Mouse (Mus musculus): ENCODE results near the gene Ffar3. TPM values are rescaled to one million over a fixed set of nuclear protein-coding genes. Genes with fewer than 3 reads are reported as not detected.
"Not testable (repeated sequence)": the region's sequence is repeated elsewhere in the genome, so short reads cannot be mapped to it uniquely, and the experiment has no call there.

The Ffar3 gene
- total and polyA plus RNA-seq, 3 experiments, result not detected

GRCm38 (mm10) chr7:30829428-30829827, 26.6 kb downstream of the Ffar3 start:
- in situ Hi-C loops (cut with MboI; ENCODE audit: low pct_ligation_motif_present, low pct_unique_long_range_greater_than_20kb, low sequenced_read_pairs) (no loop called here), dilution Hi-C loops (cut with MboI; ENCODE audit: extremely low pct_ligation_motif_present, extremely low pct_unique_long_range_greater_than_20kb, low sequenced_read_pairs) (no loop called here)
- no peak for TF ChIP-seq MAFK (IDR thresholded peaks at IDR 0.05; ENCODE audit: insufficient replicate concordance, low read length)
- TF ChIP-seq TCF12 (IDR thresholded peaks at IDR 0.05; ENCODE audit: low read depth, low read length), result no peak
- no peak for TF ChIP-seq KAT2A (IDR thresholded peaks at IDR 0.05; ENCODE audit: insufficient replicate concordance, low read length)
- TF ChIP-seq PAX5 (IDR thresholded peaks at IDR 0.05; ENCODE audit: low read length), result no peak
- TF ChIP-seq USF1 (IDR thresholded peaks at IDR 0.05; ENCODE audit: low read depth, low read length), result no peak
- no peak for TF ChIP-seq UBTF (IDR thresholded peaks at IDR 0.05; ENCODE audit: low read depth, low read length)
- TF ChIP-seq EP300 (IDR thresholded peaks at IDR 0.05; ENCODE audit: low read length), result no peak
- Histone ChIP-seq H3K4me1 (ENCODE audit: control insufficient read depth in 1 of 2, insufficient read depth in 2 of 2) (peaks cover 2 to 12% of the 10 kb centered on the region in 2 experiments; a peak in 2 of 4 replicates), H3K4me3 (replicated peaks in 1 of 3; ENCODE audit: low read depth in 2 of 3, low read length in 2 of 3, poor library complexity in 1 of 3) (no peak overlapping the region), H3K4me2 (ENCODE audit: insufficient read depth, low read depth, poor library complexity, severe bottlenecking) (no peak overlapping the region), H3K79me2 (replicated peaks; ENCODE audit: control insufficient read depth, extremely low read depth, insufficient read depth, poor library complexity, severe bottlenecking) (no peaks in the 10 kb centered on the region), H3K9ac (ENCODE audit: insufficient read depth, low read depth) (no peak overlapping the region), H3K27me3 (replicated peaks) (no peaks in the 10 kb centered on the region), H3K9me3 (replicated peaks; ENCODE audit: low read length) (peaks cover 6% of the 10 kb centered on the region), H3K27ac (ENCODE audit: insufficient read depth, low read depth) (no peak overlapping the region), H3K36me3 (replicated peaks in 1 of 2; ENCODE audit: control insufficient read depth in 1 of 2, insufficient read depth in 1 of 2, low read length in 1 of 2) (no peaks in the 10 kb centered on the region)
- DNase-seq (ENCODE audit: extremely low read depth), result no peak

GRCm38 (mm10) chr7:30828871-30829270, 27.1 kb downstream of the Ffar3 start:
- H3K36me3 ChIP-seq (replicated peaks in 1 of 2; ENCODE audit: control insufficient read depth in 1 of 2, insufficient read depth in 1 of 2, low read length in 1 of 2); H3K4me3 ChIP-seq (replicated peaks in 1 of 3; ENCODE audit: low read depth in 2 of 3, low read length in 2 of 3, poor library complexity in 1 of 3); H3K9ac ChIP-seq (ENCODE audit: insufficient read depth, low read depth); dilution Hi-C loops (cut with MboI; ENCODE audit: extremely low pct_ligation_motif_present, extremely low pct_unique_long_range_greater_than_20kb, low sequenced_read_pairs); H3K27me3 ChIP-seq (replicated peaks); H3K4me2 ChIP-seq (ENCODE audit: insufficient read depth, low read depth, poor library complexity, severe bottlenecking); DNase-seq (ENCODE audit: extremely low read depth); H3K9me3 ChIP-seq (replicated peaks; ENCODE audit: low read length); H3K27ac ChIP-seq (ENCODE audit: insufficient read depth, low read depth); H3K79me2 ChIP-seq (replicated peaks; ENCODE audit: control insufficient read depth, extremely low read depth, insufficient read depth, poor library complexity, severe bottlenecking); in situ Hi-C loops (cut with MboI; ENCODE audit: low pct_ligation_motif_present, low pct_unique_long_range_greater_than_20kb, low sequenced_read_pairs): not testable (repeated sequence)
- H3K4me1 ChIP-seq (ENCODE audit: control insufficient read depth in 1 of 2, insufficient read depth in 2 of 2), result peaks cover 2 to 12% of the 10 kb centered on the region in 2 experiments; a peak in 2 of 4 replicates

GRCm38 (mm10) chr7:30826660-30827059, 29.3 kb downstream of the Ffar3 start:
- no peak overlapping the region for H3K9ac ChIP-seq (ENCODE audit: insufficient read depth, low read depth)
- H3K27me3 ChIP-seq (replicated peaks), result no peaks in the 10 kb centered on the region
- no peak overlapping the region for H3K4me3 ChIP-seq (replicated peaks in 1 of 3; ENCODE audit: low read depth in 2 of 3, low read length in 2 of 3, poor library complexity in 1 of 3)
- no peak overlapping the region for H3K27ac ChIP-seq (ENCODE audit: insufficient read depth, low read depth)
- in situ Hi-C loops (cut with MboI; ENCODE audit: low pct_ligation_motif_present, low pct_unique_long_range_greater_than_20kb, low sequenced_read_pairs), result no loop called here
- H3K9me3 ChIP-seq (replicated peaks; ENCODE audit: low read length), result peaks cover 6% of the 10 kb centered on the region
- peaks cover 2 to 17% of the 10 kb centered on the region in 2 experiments; a peak in 2 of 4 replicates for H3K4me1 ChIP-seq (ENCODE audit: control insufficient read depth in 1 of 2, insufficient read depth in 2 of 2)
- H3K4me2 ChIP-seq (ENCODE audit: insufficient read depth, low read depth, poor library complexity, severe bottlenecking), result no peak overlapping the region
- no peak for DNase-seq (ENCODE audit: extremely low read depth)
- no peak for TF ChIP-seq USF1 (IDR thresholded peaks at IDR 0.05; ENCODE audit: low read depth, low read length)
- TF ChIP-seq CHD1 (IDR thresholded peaks at IDR 0.05; ENCODE audit: low read depth, low read length), result no peak
- no peak for TF ChIP-seq MAFK (IDR thresholded peaks at IDR 0.05; ENCODE audit: insufficient replicate concordance, low read length)
- TF ChIP-seq TBP (conservative IDR thresholded peaks at IDR 0.05; ENCODE audit: low read depth, low read length), result no peak
- no peak for TF ChIP-seq RCOR1 (conservative IDR thresholded peaks at IDR 0.05; ENCODE audit: low read depth, low read length)
- dilution Hi-C loops (cut with MboI; ENCODE audit: extremely low pct_ligation_motif_present, extremely low pct_unique_long_range_greater_than_20kb, low sequenced_read_pairs), result no loop called here
- no peaks in the 10 kb centered on the region for H3K36me3 ChIP-seq (replicated peaks in 1 of 2; ENCODE audit: control insufficient read depth in 1 of 2, insufficient read depth in 1 of 2, low read length in 1 of 2)
- no peaks in the 10 kb centered on the region for H3K79me2 ChIP-seq (replicated peaks; ENCODE audit: control insufficient read depth, extremely low read depth, insufficient read depth, poor library complexity, severe bottlenecking)
